Mouse (Mus musculus) CH12.LX (cell line): ENCODE measurements around the gene Il18.

ENCODE experiments used
- CTCF ChIP-seq, 2 experiments: IDR thresholded peaks in 1 of 2; conservative IDR thresholded peaks in 1 of 2; 2 replicates each; pipeline ENCODE4 v1.5.1; 2011 to 2012; ENCODE audit warnings: low read depth in 2 of 2, low read length in 2 of 2, improper control_type of control experiment in 1 of 2, inconsistent platforms in 1 of 2, mild to moderate bottlenecking in 1 of 2, moderate library complexity in 1 of 2
- ELF1 ChIP-seq: IDR thresholded peaks from 2 replicates; pipeline ENCODE4 v1.6.1; 2014; ENCODE audit warnings: low read depth, mild to moderate bottlenecking, inconsistent platforms, low read length, improper control_type of control experiment
- EP300 ChIP-seq: IDR thresholded peaks from 2 replicates; pipeline ENCODE4 v1.6.1; 2011; ENCODE audit warnings: low read length, improper control_type of control experiment
- GABPA ChIP-seq: IDR thresholded peaks from 2 replicates; pipeline ENCODE4 v1.6.1; 2012; ENCODE audit warnings: low read depth, low read length, improper control_type of control experiment, inconsistent platforms; ENCODE audit not compliant: insufficient replicate concordance
- HCFC1 ChIP-seq: IDR thresholded peaks from 2 replicates; pipeline ENCODE4 v1.6.1; 2012; ENCODE audit warnings: low read depth, mild to moderate bottlenecking, inconsistent platforms, low read length, improper control_type of control experiment
- IRF4 ChIP-seq: IDR thresholded peaks from 2 replicates; pipeline ENCODE4 v1.6.1; 2014; ENCODE audit warnings: low read depth, mild to moderate bottlenecking, inconsistent platforms, low read length, improper control_type of control experiment
- MAX ChIP-seq: IDR thresholded peaks from 2 replicates; pipeline ENCODE4 v1.6.1; 2011; ENCODE audit warnings: low read length, improper control_type of control experiment
- POLR2A ChIP-seq: IDR thresholded peaks from 2 replicates; pipeline ENCODE4 v1.6.1; 2011; ENCODE audit warnings: low read depth, mild to moderate bottlenecking, improper control_type of control experiment, low read length
- POLR2AphosphoS2 ChIP-seq: IDR thresholded peaks from 2 replicates; pipeline ENCODE4 v1.6.1; 2011; ENCODE audit warnings: low read depth, low read length, improper control_type of control experiment
- SMC3 ChIP-seq: IDR thresholded peaks from 2 replicates; pipeline ENCODE4 v1.6.1; 2011; ENCODE audit warnings: low read depth, low read length, improper control_type of control experiment
- TBP ChIP-seq: conservative IDR thresholded peaks from 2 replicates; pipeline ENCODE4 v1.6.1; 2011; ENCODE audit warnings: low read depth, low read length, improper control_type of control experiment
- UBTF ChIP-seq: IDR thresholded peaks from 2 replicates; pipeline ENCODE4 v1.6.1; 2012; ENCODE audit warnings: low read depth, mild to moderate bottlenecking, inconsistent platforms, low read length, improper control_type of control experiment, moderate library complexity
- USF1 ChIP-seq: IDR thresholded peaks from 2 replicates; pipeline ENCODE4 v1.6.1; 2014; ENCODE audit warnings: low read depth, mild to moderate bottlenecking, inconsistent platforms, low read length, improper control_type of control experiment

GRCm38 (mm10) chr9:50521562-50521961 is 33.1 kb upstream of the Il18 start:
- peak in 1 of 2 experiments; percentile 51; a peak in 1 of 4 replicates for TF ChIP-seq CTCF (conservative IDR thresholded peaks at IDR 0.05 in 1 of 2, IDR thresholded peaks at IDR 0.05 in 1 of 2; ENCODE audit: low read depth in 2 of 2, low read length in 2 of 2)
- no peak for TF ChIP-seq MAX
- no peak for TF ChIP-seq HCFC1
- no peak for TF ChIP-seq IRF4
- TF ChIP-seq POLR2AphosphoS2: no peak
- no peak for TF ChIP-seq GABPA
- TF ChIP-seq POLR2A: no peak
- no peak for TF ChIP-seq UBTF
- TF ChIP-seq TBP: no peak
- TF ChIP-seq ELF1: no peak
- TF ChIP-seq SMC3: peak; percentile 26; the same call in 1 of the 2 replicates
- TF ChIP-seq USF1: no peak
- no peak for TF ChIP-seq EP300
